Mouse (Mus musculus) lung, postnatal 0 days (tissue): Measurements from ENCODE around the gene C7. TPM values are rescaled to one million over a fixed set of nuclear protein-coding genes. Genes with fewer than 3 reads are reported as not detected.

ENCODE experiments used
- ATAC-seq: fragments of 200-750 bp; cut with Nextera tagmentation; 2 replicates; pipeline ENCODE4 v1.8.0; 2017; ENCODE audit warnings: moderate library complexity
- DNase-seq: peaks from one replicate; pipeline ENCODE4 v3.0.0-alpha.2; 2016; ENCODE audit warnings: low spot score
- H3K27ac ChIP-seq: fragments of 300-500 bp; sonication (generic); 2 replicates; pipeline ENCODE4 v1.5.1; 2014; ENCODE audit warnings: antibody characterized with exemption, mild to moderate bottlenecking, low read length, mixed read lengths
- H3K27me3 ChIP-seq: fragments of 300-500 bp; sonication (generic); replicated peaks from 2 replicates; pipeline ENCODE4 v1.6.1; 2014; ENCODE audit warnings: low read length, mixed read lengths; ENCODE audit not compliant: insufficient read depth
- H3K36me3 ChIP-seq: fragments of 300-500 bp; sonication (generic); 2 replicates; pipeline ENCODE4 v1.6.1; 2014; ENCODE audit warnings: low read length, mixed read lengths; ENCODE audit not compliant: insufficient read depth
- H3K4me1 ChIP-seq: fragments of 300-500 bp; sonication (generic); 2 replicates; pipeline ENCODE4 v1.6.1; 2014; ENCODE audit warnings: antibody characterized with exemption, low read depth, low read length, mixed read lengths; ENCODE audit not compliant: insufficient read depth
- H3K4me2 ChIP-seq: fragments of 300-500 bp; sonication (generic); replicated peaks from 2 replicates; pipeline ENCODE4 v1.6.1; 2014; ENCODE audit warnings: low read depth, mild to moderate bottlenecking, low read length, moderate library complexity, mixed read lengths
- H3K4me3 ChIP-seq: fragments of 300-500 bp; sonication (generic); 2 replicates; pipeline ENCODE4 v1.5.1; 2014; ENCODE audit warnings: low read depth, low read length
- H3K9ac ChIP-seq: fragments of 300-500 bp; sonication (generic); replicated peaks from 2 replicates; pipeline ENCODE4 v1.6.1; 2014; ENCODE audit warnings: low read depth, mild to moderate bottlenecking
- H3K9me3 ChIP-seq: fragments of 300-500 bp; sonication (generic); 2 replicates; pipeline ENCODE4 v1.6.1; 2016; ENCODE audit warnings: low read length, mixed read lengths
- CTCF ChIP-seq: IDR thresholded peaks from 2 replicates; pipeline ENCODE4 v1.5.1; 2016; ENCODE audit warnings: antibody characterized with exemption, mild to moderate bottlenecking
- EP300 ChIP-seq: IDR thresholded peaks from 2 replicates; pipeline ENCODE4 v1.6.1; 2016; ENCODE audit warnings: antibody characterized with exemption, mild to moderate bottlenecking, control low read depth
- WGBS: fragments of 180-500 bp; shearing (Covaris S2); extraction: QIAGEN DNeasy Blood & Tissue Kit; methylation state at CpG from one replicate; pipeline ENCODE4 v1.1.7; 2014; 5-methylcytosine and 5-hydroxymethylcytosine counted together
- polyA plus RNA-seq: library from polyadenylated mRNA; unstranded; fragments of >200 nt; fragmentation: Nextera tagmentation; extraction: Ambion mirVana; gene quantifications from 2 replicates; pipeline ENCODE4 v1.2.1, GENCODE M21; 2015

Gene C7
- polyA plus RNA-seq, 1 experiment from 2014 or later, result 4.5 TPM

DNA sequence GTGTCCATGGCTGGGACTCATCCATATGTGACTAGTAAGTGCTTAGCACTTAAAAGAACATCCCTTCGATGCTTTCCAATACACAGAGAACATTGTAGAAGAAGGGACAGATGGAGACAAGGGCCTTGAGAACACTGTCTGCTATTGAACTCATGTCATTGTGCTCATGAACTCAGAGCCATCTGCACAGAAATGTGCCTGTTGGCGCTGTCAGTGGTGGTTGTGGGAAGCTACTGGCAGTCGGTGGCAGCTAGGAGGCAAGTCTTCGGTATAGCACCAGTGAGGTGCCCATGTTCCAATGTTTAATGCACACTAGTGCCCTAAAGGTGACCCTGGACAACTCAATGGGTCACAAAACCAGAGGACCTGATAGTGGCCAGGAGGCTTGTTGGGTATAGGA, 38.8 kb upstream of the C7 start:
- Histone ChIP-seq H3K27me3 (no peaks in the 10 kb centered on the region), H3K4me3 (no peak overlapping the region), H3K4me2 (no peak overlapping the region), H3K9me3 (no peaks in the 10 kb centered on the region), H3K36me3 (0 out of 2 replicates have a peak, but pooled peaks cover 4% of the 10 kb centered on the region), H3K4me1 (no peaks in the 10 kb centered on the region), H3K27ac (no peak overlapping the region), H3K9ac (no peak overlapping the region)
- ATAC-seq (no peak), DNase-seq (no peak)
- TF ChIP-seq CTCF (no peak), EP300 (no peak)
- 96% methylated on average over 4 of the region's 4 CpGs for WGBS

DNA sequence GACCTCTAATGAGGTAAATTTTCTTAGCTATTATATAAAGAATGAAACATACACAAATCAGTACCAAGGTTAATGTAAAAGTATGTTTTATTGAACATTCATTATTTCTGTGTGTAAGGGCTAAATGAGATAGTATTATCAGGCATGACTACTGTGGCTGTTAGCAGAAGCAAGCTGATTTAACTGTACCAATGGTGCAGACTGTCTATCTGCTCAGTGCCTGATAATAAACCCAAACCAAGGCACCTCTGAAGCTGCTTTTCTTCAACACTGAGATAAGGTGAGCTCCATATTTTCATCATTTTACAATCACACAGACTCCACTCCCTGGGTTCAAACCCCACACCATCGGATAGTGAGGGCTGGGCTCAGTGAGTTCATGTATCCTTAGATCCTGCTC, 33.8 kb upstream of the C7 start:
- H3K9ac ChIP-seq, result no peak overlapping the region

DNA sequence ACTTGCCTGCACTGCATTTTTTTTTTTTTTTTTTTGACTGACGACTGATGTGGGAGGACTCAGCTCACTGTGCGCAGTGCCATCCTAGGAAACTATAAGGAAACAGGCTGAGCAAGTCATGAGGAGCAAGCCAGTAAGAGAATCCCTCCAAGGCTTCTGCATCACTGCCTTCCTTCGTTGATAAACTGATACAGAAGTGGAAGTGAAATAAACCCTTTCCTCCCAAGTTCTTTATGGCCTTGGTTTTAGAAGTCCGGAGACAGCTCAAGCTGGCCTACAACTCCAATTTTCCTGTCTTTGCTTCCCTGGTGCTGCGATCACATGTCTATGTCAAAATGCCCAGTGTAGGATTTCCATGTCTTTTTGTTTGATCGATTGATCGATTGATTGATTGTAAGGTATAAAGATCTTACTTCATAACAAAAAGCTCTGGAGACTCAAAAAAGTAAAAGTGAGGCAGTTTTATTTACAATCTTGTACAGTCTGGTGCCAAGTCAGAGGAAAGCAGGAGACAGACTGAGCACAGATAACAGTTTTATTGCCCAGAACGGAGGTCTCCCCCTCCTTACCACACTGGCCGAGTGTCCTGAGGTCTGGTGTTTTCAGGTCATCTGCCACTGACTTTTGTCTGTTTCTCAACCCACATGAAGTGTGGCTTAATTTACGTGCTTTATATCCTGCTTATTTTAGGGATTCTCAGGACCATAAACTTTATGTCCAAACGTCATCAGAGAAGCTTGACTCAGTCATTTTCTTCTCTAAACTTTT, 32.2 kb upstream of the C7 start:
- Histone ChIP-seq H3K4me2 (no peak overlapping the region), H3K27me3 (no peaks in the 10 kb centered on the region), H3K9me3 (no peaks in the 10 kb centered on the region), H3K27ac (no peak overlapping the region), H3K4me1 (no peaks in the 10 kb centered on the region), H3K9ac (no peak overlapping the region), H3K36me3 (0 out of 2 replicates have a peak, but pooled peaks cover 4% of the 10 kb centered on the region), H3K4me3 (no peak overlapping the region)
- TF ChIP-seq EP300, result no peak
- TF ChIP-seq CTCF, result no peak
- DNase-seq, result no peak
- WGBS, result 78% methylated on average over 11 of the region's 11 CpGs
- ATAC-seq, result no peak

More for the DNA sequence above, 33.8 kb upstream of the C7 start:
- ATAC-seq (no peak), DNase-seq (no peak)
- Histone ChIP-seq H3K4me1 (no peaks in the 10 kb centered on the region), H3K4me3 (no peak overlapping the region), H3K9me3 (no peaks in the 10 kb centered on the region), H3K27me3 (no peaks in the 10 kb centered on the region), H3K4me2 (no peak overlapping the region), H3K27ac (no peak overlapping the region), H3K36me3 (0 out of 2 replicates have a peak, but pooled peaks cover 4% of the 10 kb centered on the region)
- 96% methylated on average over 1 of the region's 1 CpGs for WGBS
- TF ChIP-seq EP300, result no peak
- no peak for TF ChIP-seq CTCF

DNA sequence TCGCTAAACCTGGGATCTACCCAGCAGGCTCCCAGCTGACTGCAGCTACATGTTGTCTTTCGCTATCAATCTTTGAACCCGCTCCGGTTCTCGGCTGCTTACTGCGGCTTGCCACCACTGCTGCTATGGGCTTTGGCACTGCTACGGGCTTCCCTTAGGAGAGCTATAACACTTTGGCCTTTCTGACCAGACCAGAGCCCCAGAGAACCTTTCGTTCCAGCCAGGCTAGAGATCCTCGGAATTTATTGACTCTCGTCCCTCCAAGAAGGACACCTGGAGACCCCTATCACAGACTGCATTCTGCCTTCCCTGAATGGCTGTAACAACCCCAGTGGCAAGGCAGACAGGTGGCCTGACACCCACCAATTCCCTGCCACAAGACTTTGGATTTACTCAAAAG, 26.6 kb upstream of the C7 start:
- Histone ChIP-seq H3K9ac (no peak overlapping the region), H3K9me3 (no peaks in the 10 kb centered on the region), H3K36me3 (no peaks in the 10 kb centered on the region), H3K27ac (no peak overlapping the region), H3K27me3 (no peaks in the 10 kb centered on the region), H3K4me3 (no peak overlapping the region), H3K4me2 (no peak overlapping the region), H3K4me1 (no peaks in the 10 kb centered on the region)
- ATAC-seq, result no peak
- DNase-seq, result no peak
- TF ChIP-seq CTCF (no peak), EP300 (no peak)
- 92% methylated on average over 10 of the region's 10 CpGs for WGBS

DNA sequence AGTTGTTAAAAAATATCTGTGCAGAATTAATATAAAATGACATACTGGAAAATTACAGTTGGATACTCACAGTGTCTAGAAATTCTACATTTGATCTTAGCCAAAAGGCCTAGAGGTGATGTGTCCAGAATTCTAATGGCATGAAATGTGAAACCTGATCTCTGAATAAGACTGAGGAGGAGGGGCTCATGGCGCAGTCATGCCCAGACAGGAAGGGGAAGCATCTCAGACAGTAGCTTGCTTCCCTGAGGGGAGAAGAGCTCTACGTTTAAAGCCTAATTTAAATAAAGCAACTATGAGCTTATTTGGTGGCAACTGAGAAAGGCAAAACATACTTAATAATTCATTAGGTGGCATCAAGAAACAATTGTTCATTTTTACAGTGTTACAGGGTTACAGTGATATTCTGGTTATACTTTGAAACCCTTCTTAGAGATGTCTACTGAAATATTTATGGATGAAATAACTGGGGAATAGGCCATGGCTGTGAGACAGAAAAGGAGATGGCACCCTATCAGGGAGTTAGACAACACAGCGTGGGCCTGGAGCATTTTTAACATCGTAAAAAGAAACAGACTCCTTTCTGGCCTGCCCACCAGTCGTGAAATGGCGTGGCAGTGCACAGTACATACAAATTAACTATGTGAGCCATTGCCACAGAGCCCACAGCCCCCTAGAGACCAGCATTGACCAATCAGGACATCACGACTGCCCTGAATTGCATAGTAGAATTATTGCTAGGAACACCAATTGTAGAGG, 25.5 kb upstream of the C7 start:
- H3K4me2 ChIP-seq, result no peak overlapping the region
- no peak overlapping the region for H3K27ac ChIP-seq
- H3K9ac ChIP-seq, result no peak overlapping the region
- TF ChIP-seq EP300 (no peak), CTCF (no peak)
- H3K9me3 ChIP-seq, result no peaks in the 10 kb centered on the region; the same call in 1 of the 2 replicates
- H3K36me3 ChIP-seq, result no peaks in the 10 kb centered on the region
- DNase-seq (no peak), ATAC-seq (no peak)
- no peaks in the 10 kb centered on the region for H3K4me1 ChIP-seq
- no peak overlapping the region for H3K4me3 ChIP-seq
- no peaks in the 10 kb centered on the region for H3K27me3 ChIP-seq
- WGBS, result 64% methylated on average over 7 of the region's 7 CpGs

DNA sequence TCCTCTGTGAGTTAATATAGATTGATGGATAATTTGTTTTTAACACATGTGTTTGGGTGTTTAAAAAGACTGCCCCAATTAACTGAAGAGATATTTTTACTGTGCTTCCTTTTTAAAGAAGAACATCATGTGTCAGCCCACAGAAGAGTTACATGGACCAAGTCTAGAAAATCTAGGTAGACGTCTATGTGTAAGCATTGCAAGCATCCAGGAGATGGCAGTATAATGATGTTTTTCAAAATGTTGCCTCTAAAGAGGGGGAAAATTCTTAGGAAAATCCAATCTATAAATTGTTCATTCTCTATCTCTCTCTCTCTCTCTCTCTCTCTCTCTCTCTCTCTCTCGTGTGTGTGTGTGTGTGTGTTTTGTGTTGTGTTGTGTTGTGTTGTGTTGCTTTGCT, 22.6 kb upstream of the C7 start:
- peak; percentile 66 for TF ChIP-seq CTCF
- no peak for TF ChIP-seq EP300
- WGBS, result 12% methylated on average over 2 of the region's 2 CpGs
- no peak overlapping the region for H3K4me2 ChIP-seq
- DNase-seq (peak; percentile 59), ATAC-seq (no peak)
- H3K27ac ChIP-seq, result no peak overlapping the region
- H3K36me3 ChIP-seq, result no peaks in the 10 kb centered on the region
- H3K4me3 ChIP-seq, result no peak overlapping the region
- H3K4me1 ChIP-seq, result no peaks in the 10 kb centered on the region
- no peaks in the 10 kb centered on the region; the same call in 1 of the 2 replicates for H3K9me3 ChIP-seq
- H3K9ac ChIP-seq, result no peak overlapping the region
- H3K27me3 ChIP-seq, result no peaks in the 10 kb centered on the region
